Mouse (Mus musculus) embryonic fibroblast, embryonic 13.5 days (primary cell): Measurements from ENCODE around the gene Slc47a2.

ENCODE experiments used
- CTCF ChIP-seq: IDR thresholded peaks from 2 replicates; pipeline ENCODE4 v1.5.1; 2011; ENCODE audit warnings: mild to moderate bottlenecking, control low read depth, low read length, moderate library complexity, borderline replicate concordance; ENCODE audit not compliant: insufficient read depth
- POLR2A ChIP-seq: IDR thresholded peaks from 2 replicates; pipeline ENCODE4 v1.6.1; 2011; ENCODE audit warnings: low read depth, mild to moderate bottlenecking, control low read depth, low read length, moderate library complexity

DNA sequence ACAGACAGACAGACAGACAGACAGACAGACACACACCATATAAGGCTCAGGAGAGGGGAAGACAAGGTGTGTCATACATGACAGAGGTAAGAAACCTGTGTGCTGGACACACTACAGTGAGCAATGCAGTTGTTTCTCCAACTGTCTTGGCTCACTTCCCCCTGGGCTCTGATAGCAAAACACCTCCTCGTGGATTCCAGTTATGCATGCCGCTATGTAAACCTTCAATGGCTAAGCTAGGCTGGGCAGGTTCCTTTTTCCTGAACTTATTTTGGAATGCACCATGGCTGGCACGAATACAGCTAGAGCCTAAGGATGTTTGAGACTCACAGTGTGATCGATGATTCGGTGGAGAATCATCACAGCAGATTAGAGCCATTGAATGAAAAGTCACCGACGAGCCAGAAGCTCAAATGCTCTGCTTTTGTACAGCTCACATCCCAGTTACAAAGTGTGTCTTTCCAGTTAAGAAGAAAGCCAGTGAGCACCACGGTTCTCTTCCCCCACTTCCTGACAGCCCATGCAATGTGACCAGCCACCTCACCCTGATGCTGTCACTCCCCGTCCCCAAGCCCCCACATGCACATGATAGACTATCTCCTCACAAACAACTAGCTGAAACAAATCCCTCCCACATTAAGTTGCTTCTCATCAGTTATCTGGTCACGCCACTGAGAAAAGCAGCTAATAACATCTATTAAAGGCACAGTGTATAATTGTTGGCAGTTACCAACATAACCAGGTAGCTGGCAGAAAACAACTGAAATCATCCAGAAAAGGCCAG lies 21.6 kb downstream of the Slc47a2 start:
- no peak for TF ChIP-seq CTCF
- no peak for TF ChIP-seq POLR2A
